Mouse (Mus musculus) heart, adult 8-10 months (tissue): Measurements from ENCODE around the gene Krr1. TPM values are rescaled to one million over a fixed set of nuclear protein-coding genes. Genes with fewer than 3 reads are reported as not detected.

ENCODE experiments used
- DNase-seq: peaks from one replicate; pipeline ENCODE4 v3.0.0; 2022; ENCODE audit warnings: low spot score
- total RNA-seq, 4 experiments: library from RNA; stranded (reverse); gene quantifications; 2 replicates each; pipeline ENCODE4 v1.2.4; 2022

The Krr1 gene
- total RNA-seq, result 10 to 100 TPM; 19.6 to 23.3 (median 21.5) TPM

DNA sequence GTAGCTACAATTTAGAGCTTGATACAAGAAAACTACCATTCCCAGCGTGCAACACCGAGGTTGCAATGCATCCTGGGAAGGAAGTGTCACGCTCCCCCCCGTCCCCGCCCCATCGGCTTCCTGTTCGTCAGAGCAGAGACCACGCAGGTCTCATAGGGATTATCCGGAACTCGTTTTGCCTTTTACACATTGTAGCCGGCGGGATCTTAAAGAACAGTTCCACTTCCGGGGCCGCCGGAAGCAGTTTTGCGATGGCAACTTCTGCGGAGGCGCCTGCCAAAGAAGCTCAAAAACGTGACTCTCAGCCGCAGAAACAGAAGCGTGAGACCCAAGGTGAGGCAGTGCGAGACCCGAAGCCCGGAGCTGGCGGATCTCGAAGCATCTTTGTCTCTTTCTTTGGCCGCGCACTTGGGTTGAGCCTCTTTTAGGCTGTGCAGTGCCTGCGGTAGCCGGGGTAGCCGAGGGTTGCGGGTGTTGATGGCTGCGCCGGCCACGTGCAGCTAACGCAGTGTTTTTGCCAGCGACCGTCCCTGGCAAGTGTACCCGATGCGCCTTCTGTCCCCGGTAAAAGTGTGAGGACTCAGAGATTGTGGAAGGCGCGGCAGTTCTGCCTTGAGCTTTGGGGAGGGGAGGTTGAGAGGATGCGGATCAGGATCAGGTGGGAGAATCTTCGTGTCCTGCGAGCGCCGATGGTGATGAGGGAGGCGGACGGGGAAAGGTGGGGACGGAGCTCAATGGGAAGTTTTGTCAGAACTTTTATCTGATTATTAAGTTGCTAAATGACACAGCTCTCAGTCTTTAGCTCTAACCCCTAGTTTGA, at the start of gene Krr1:
TSS of gene Krr1 (plus strand) at position 123 of the 820 bp plus-strand sequence.
- DNase-seq, result peak; percentile 90

DNA sequence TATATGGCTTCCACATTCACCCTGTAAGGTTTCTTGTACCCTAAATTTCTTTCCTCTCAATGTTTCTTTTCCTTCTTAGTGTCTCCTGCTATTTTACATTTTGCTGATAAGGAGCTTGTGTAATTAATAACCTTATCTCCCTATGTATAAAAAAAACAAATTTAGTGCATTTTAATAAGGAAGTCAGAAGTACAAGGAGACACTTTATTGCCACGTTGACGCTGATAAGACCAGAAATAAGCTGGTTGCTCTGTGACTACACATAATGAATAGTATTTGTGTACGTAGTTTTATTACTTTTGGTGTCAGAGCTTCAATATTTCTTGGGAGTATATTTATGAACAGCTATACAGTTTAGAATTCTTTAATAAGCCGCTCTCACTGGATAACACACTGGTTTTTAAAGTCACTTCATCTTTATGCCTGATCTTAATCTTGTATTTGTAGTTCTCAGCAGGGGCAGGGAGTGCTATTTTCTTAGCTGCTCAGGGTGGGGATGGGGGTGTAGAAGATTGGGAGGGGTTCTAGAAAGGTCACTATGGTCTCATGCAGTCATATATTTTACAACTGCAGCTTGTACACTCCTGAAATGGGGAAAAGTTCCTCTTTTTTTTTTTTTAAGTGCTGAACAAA, 48.8 kb upstream of the Krr1 start:
- DNase-seq, result no peak

- DNase-seq, result no peak
Measured at GRCm38 (mm10) chr10:111924141-111924540, 48.3 kb upstream of the Krr1 start.

- no peak for DNase-seq
Measured at GRCm38 (mm10) chr10:111924716-111925488, 47.6 kb upstream of the Krr1 start.

- DNase-seq, result peak; percentile 93
Measured at GRCm38 (mm10) chr10:111925489-111925860, 47.0 kb upstream of the Krr1 start.

DNA sequence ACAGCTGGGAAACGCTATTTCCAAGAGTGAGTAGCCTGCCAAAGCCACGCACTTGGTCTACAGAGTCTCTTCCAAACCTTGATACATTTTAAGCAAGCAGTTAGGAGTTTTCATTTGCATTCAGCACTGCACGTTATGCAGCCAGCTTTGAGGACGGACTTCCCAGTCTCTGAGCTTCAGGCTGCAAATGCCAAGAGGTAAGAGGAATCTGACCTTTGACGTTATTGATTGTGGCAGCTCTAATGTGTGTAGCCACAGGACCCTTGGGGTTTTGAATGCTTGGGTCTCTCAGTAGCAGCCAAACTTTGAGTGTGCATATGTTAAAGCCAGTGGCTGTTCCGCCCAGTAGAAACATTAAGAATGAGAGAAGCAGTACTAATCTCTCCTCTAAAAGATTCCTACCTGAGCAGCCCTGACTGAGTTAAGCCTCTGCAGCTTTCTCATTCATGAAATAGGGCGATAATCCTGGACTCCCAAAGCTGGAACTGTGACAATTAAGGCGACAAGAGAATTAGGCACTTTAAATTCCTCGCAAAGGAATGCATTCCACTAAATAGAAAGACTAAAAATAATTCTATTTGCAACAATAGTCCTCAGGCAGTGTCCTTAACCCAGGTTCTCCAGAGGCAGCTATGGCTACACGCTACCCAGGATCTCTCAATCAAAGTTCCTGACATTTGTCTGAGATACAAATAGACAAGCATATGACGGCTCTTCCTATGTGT, 39.7 kb upstream of the Krr1 start:
- DNase-seq, result no peak

DNA sequence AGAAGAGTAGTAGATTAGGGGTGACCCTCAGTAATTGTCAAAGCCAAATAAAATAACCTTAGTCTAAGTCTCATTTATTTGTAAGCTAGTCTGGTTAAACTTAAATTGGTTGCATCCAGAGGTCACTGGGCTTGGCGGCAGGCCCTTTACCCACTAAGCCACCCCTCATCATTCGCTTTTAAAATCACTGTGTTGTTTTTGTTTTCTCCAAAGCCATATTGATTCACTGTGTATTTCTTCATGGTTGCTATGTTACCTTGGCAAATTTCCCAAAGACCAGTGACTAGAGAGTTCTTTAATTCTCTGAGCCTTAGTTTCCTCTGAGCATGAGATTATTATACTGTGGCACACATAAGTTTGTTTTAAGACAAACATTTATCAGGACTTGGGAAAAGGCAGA, 37.3 kb upstream of the Krr1 start:
- no peak for DNase-seq

DNA sequence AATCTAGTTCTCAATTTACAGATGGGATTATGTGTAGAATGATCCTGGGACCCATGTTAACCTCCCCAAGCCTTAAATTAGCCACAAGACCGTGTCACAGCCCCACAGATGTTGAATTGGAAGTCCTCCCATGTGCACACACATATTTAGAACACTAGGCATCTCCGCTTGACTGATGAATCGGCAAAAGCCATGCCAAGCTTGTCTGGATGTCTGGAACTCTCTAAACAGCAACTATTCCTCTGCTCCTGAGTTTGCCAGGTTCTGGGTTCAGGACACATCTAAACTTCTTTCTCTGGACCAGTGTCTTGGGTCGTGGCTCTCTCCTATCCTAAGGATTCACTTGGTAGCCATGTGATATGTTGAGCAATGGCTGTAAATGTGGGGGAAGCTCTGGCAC, 36.4 kb upstream of the Krr1 start:
- peak; percentile 23 for DNase-seq

DNA sequence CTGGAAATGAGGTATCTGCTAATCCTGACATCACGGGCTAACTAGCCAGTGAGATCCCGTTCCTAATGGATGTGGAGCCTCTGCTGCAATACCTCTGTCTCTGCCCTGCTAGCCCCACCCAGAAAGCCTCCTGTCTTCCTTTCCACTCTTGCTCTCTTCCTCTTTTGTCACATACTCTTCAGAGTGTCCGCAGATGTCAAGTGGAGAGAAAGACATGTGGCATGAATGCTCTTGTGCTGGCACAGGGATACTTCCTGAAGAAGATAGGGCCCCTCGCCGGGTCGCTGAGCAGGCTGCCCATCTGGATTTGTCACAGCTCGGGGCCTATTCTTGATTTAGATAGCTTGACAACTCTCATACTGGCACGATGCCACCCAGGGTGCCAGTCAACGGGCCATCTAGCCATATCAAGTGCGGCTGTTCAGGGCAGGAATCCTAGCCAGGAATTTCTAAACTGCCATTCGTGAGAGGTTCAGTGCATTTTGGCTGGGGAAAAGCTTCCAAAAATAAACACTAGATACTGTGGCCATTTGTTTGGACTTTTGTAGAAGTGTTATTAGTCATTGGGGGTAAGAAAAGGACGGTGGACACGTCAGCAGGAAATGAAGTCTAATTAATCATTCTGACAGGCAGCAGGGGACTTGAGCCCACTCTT, 35.8 kb upstream of the Krr1 start:
- peak; percentile 78 for DNase-seq

DNA sequence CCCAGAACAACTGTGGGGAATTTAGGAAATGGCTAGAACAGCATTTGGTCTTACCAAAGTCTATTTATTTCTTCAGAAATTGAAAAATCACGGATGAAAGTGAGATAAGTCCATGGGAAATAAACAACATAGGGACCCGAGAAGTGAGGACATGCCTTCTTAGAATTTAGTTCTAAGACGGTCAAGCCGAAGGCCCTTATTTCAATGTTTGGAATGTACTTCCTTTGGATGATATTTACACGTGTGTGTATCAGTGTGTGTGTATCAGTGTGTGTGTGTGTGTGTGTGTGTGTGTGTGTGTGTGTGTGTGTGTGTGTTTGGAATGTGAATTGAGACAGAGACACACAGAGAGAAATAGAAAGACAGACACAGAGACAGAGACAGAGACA, 35.3 kb upstream of the Krr1 start:
- no peak for DNase-seq

GRCm38 (mm10) chr10:111943026-111943425, 29.4 kb upstream of the Krr1 start:
- no peak for DNase-seq

DNA sequence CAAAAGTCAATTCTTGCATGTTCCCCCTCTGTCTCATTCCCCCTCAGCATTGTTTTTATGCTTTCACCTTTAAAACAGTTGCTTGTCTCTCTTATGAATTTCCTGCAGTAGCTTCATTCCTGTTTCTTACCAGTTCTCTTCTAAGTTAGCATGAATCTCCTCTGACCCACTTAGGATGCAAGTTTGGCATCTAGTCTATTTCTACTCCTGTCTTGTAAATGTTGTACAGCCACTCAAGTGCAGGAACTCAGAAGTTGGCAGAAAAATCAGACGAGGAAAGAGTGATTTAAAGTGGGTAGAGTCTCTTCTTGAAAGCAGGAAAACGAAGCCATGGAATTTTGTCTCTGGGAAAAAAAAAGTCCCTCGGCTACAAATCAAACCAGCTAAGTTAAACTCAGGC, 26.9 kb upstream of the Krr1 start:
- no peak for DNase-seq

DNA sequence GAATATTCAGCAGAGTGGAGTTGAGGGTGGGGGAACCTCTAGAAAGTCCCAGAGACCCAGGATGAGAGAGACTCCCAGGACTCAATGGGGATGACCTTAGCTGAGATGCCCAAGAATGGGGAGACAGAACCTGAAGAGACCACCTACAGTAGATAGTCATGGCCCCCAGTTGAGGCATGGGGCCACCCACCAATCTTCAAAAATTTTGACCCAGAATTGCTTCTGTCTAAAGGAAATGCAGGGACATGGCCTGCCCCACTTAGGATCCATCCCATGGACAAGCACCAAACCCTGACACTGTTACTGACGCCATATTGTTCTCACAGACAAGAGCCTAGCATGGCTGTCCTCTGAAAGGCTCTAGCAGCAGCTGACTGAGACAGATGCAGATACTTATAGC, 24.4 kb upstream of the Krr1 start:
- no peak for DNase-seq

GRCm38 (mm10) chr10:111949008-111949407, 23.5 kb upstream of the Krr1 start:
- no peak for DNase-seq

- DNase-seq, result no peak
Measured at GRCm38 (mm10) chr10:111955836-111956235, 16.6 kb upstream of the Krr1 start.

GRCm38 (mm10) chr10:111957271-111958045, 15.0 kb upstream of the Krr1 start:
- DNase-seq, result peak; percentile 71

DNA sequence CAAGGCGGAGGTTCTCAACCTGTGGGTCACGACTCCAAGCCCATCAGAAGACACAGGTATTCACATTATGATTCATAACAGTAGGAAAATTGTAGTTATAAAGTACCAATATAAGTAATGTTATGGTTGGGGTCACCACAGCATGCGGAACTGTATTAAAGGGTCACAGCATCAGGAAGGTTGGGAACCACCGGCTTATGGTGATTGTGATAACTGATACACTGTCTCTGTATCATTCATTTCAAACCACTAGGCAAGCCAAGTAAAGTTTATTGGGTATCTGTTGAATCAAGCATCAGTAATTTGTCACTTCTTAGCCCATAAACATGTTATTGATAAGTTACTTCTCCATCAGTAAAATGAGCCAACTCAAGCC, 14.4 kb upstream of the Krr1 start:
- no peak for DNase-seq

DNA sequence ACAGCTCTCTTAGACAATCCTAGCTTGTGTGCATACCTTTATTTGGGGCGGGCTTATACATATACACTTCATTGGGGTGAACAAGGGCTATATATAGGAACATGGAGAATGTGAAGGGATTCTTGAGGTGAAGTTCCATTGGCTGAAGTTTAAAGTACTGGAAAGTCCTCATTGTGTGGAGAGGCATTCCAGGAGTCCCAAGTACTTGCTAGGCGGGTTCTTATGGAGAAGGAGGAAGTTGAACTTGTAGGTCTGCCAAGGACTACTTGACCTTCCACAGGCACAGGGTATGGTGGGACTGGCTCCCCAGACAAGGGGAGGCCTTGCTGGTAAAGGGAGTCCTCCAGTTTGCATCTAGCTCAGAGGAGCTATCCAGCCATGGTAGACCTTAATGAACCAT, 13.1 kb upstream of the Krr1 start:
- no peak for DNase-seq

DNA sequence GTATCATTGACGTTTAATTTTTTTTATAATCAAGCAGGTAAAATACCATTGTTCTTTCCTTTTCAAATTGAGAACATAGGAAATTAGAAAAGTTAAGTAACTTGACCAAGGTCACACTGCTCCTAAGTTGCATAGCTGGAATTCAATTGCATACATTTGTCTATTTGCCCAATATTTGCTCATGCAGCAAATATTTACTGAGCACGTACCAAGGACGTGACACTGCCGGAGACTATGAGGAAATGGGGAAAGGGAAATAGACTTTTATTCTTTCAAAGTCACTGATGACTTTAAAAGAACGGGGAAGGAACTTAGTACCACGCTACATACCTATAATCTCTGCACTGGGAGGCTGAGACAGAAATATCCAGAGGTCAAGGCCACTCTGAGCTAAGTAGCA, 12.0 kb upstream of the Krr1 start:
- DNase-seq, result no peak

DNA sequence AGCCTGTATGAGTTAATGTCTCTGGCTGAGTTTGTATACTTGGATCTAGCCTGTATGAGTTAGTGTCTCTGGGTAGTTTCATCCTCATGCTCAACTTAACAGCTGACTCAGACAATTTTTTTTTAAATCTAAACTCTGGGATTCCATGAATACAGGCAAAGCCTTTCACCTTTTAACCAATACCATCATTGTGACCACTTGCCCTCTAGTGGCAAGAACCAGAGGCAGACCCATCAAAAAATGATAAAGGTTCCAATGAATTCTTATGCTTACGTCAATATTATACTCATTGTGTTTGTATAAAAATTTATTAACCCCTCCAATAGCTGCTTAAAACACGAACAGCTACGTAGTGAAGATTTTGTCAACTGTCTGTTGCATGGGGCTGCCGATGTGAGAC, 6.1 kb upstream of the Krr1 start:
- no peak for DNase-seq

- DNase-seq, result no peak
Measured at GRCm38 (mm10) chr10:111971929-111972328, 535 bp upstream of the Krr1 start.
